Mouse (Mus musculus) neural tube, embryonic 11.5 days (tissue): ENCODE results near the gene Gm21969. TPM values are rescaled to one million over a fixed set of nuclear protein-coding genes. Genes with fewer than 3 reads are reported as not detected.
A peak's percentile ranks its signal among the peaks of the same experiment; 100 is the strongest.

Source experiments
- ATAC-seq: fragments of 200-750 bp; cut with Nextera tagmentation; 2 replicates; pipeline ENCODE4 v1.8.0; 2017; ENCODE audit warnings: moderate number of reproducible peaks, mild to moderate bottlenecking, moderate TSS enrichment, moderate library complexity; ENCODE audit not compliant: insufficient read depth, low FRiP score, low TSS enrichment
- DNase-seq: peaks from one replicate; pipeline ENCODE4 v3.0.0-alpha.2; 2015; ENCODE audit warnings: low spot score
- H3K27ac ChIP-seq: fragments of 300-500 bp; sonication (generic); 2 replicates; pipeline ENCODE4 v1.5.1; 2014; ENCODE audit warnings: low read depth, mild to moderate bottlenecking, low read length
- H3K27me3 ChIP-seq: fragments of 300-500 bp; sonication (generic); 2 replicates; pipeline ENCODE4 v1.6.1; 2014; ENCODE audit warnings: mild to moderate bottlenecking, low read length, mixed read lengths; ENCODE audit not compliant: control insufficient read depth, insufficient read depth
- H3K36me3 ChIP-seq: fragments of 300-500 bp; sonication (generic); 2 replicates; pipeline ENCODE4 v1.6.1; 2014; ENCODE audit warnings: mild to moderate bottlenecking, low read length, moderate library complexity, mixed read lengths; ENCODE audit not compliant: control insufficient read depth, insufficient read depth
- H3K4me1 ChIP-seq: fragments of 300-500 bp; sonication (generic); 2 replicates; pipeline ENCODE4 v1.6.1; 2014; ENCODE audit warnings: low read length, mixed read lengths; ENCODE audit not compliant: control insufficient read depth, insufficient read depth
- H3K4me2 ChIP-seq: fragments of 300-500 bp; sonication (generic); 2 replicates; pipeline ENCODE4 v1.6.1; 2014; ENCODE audit warnings: low read depth, mild to moderate bottlenecking, moderate library complexity
- H3K4me3 ChIP-seq: fragments of 300-500 bp; sonication (generic); 2 replicates; pipeline ENCODE4 v1.5.1; 2014; ENCODE audit warnings: low read depth, low read length
- H3K9ac ChIP-seq: fragments of 300-500 bp; sonication (generic); 2 replicates; pipeline ENCODE4 v1.6.1; 2014; ENCODE audit warnings: mild to moderate bottlenecking, low read length
- H3K9me3 ChIP-seq: fragments of 300-500 bp; sonication (generic); 2 replicates; pipeline ENCODE4 v1.6.1; 2016; ENCODE audit warnings: low read length; ENCODE audit not compliant: control insufficient read depth
- WGBS: fragments of 180-500 bp; shearing (Covaris S2); extraction: QIAGEN DNeasy Blood & Tissue Kit; methylation state at CpG from one replicate; pipeline ENCODE4 v1.1.7; 2014; 5-methylcytosine and 5-hydroxymethylcytosine counted together
- polyA plus RNA-seq: library from polyadenylated mRNA; unstranded; fragments of >200 nt; fragmentation: Nextera tagmentation; extraction: Ambion mirVana; gene quantifications from 2 replicates; pipeline ENCODE4 v1.2.1, GENCODE M21; 2014

The Gm21969 gene
- polyA plus RNA-seq, 1 experiment from 2014 or later: not detected

GRCm38 (mm10) chr4:139575673-139576003 lies 27.3 kb upstream of the Gm21969 start:
- no peak for DNase-seq
- Histone ChIP-seq H3K36me3 (no peaks in the 10 kb centered on the region; the same call in 1 of the 2 replicates), H3K27ac (peak overlapping the region; percentile 92; the same call in 1 of the 2 replicates), H3K9me3 (no peaks in the 10 kb centered on the region), H3K9ac (peak overlapping the region; percentile 88), H3K4me1 (peaks cover 51% of the 10 kb centered on the region), H3K4me3 (peak overlapping the region; percentile 89), H3K27me3 (no peaks in the 10 kb centered on the region), H3K4me2 (peak overlapping the region; percentile 96)
- WGBS: 9% methylated on average over 14 of the region's 14 CpGs
- ATAC-seq: no peak

DNA sequence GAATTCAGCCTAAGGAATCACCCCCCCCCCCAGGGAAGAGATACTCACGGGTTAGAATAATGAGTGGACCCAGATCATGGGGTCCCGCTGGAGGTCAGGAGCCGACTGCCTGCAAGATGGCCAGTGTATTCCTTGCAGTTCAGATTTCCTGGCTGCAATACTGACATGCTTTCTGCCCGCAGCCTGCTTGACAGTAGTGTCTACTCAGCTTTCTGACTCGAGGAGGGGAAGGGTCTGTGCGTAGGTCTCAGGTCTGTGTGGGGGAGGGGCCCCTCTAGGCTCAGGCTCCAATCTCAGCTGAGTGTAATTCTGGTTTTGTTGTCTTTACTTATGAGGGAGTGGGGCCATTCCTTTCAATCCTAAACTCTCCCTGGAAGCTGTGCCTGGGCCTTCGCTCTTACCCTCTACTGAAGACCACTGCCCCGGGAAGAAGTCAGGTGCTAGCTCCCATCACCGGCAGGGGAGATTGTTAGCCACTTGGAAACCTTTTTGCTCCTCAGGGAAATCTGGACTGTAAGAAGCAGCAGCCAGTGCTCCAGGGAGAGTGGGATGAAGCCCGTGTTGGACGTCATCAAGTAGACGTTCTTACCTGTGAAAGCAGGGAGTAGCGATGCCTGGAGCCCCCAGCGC lies 26.6 kb upstream of the Gm21969 start:
- Histone ChIP-seq H3K4me2 (peak overlapping the region; percentile 96), H3K9ac (peak overlapping the region; percentile 5), H3K4me3 (peak overlapping the region; percentile 89), H3K4me1 (peaks cover 58% of the 10 kb centered on the region), H3K27me3 (no peaks in the 10 kb centered on the region), H3K27ac (no peak overlapping the region), H3K9me3 (no peaks in the 10 kb centered on the region), H3K36me3 (no peaks in the 10 kb centered on the region; the same call in 1 of the 2 replicates)
- ATAC-seq (no peak), DNase-seq (peak; percentile 41)
- WGBS: 40% methylated on average over 14 of the region's 14 CpGs

GRCm38 (mm10) chr4:139577006-139577405 lies 26.0 kb upstream of the Gm21969 start:
- Histone ChIP-seq H3K27ac (no peak overlapping the region), H3K9me3 (no peaks in the 10 kb centered on the region), H3K4me1 (peaks cover 65% of the 10 kb centered on the region), H3K4me3 (peak overlapping the region; percentile 89), H3K9ac (no peak overlapping the region), H3K36me3 (no peaks in the 10 kb centered on the region; the same call in 1 of the 2 replicates), H3K4me2 (peak overlapping the region; percentile 96), H3K27me3 (no peaks in the 10 kb centered on the region)
- ATAC-seq (no peak), DNase-seq (no peak)
- 88% methylated on average over 7 of the region's 7 CpGs for WGBS

- Histone ChIP-seq H3K27me3 (no peaks in the 10 kb centered on the region), H3K27ac (peak overlapping the region; percentile 39; the same call in 1 of the 2 replicates), H3K9ac (no peak overlapping the region), H3K4me2 (peak overlapping the region; percentile 19; the same call in 1 of the 2 replicates), H3K36me3 (no peaks in the 10 kb centered on the region; the same call in 1 of the 2 replicates), H3K4me3 (no peak overlapping the region), H3K4me1 (peaks cover 74% of the 10 kb centered on the region), H3K9me3 (no peaks in the 10 kb centered on the region)
- 89% methylated on average over 8 of the region's 8 CpGs for WGBS
- ATAC-seq (no peak), DNase-seq (no peak)
Observed at GRCm38 (mm10) chr4:139578389-139578788, 24.6 kb upstream of the Gm21969 start.

DNA sequence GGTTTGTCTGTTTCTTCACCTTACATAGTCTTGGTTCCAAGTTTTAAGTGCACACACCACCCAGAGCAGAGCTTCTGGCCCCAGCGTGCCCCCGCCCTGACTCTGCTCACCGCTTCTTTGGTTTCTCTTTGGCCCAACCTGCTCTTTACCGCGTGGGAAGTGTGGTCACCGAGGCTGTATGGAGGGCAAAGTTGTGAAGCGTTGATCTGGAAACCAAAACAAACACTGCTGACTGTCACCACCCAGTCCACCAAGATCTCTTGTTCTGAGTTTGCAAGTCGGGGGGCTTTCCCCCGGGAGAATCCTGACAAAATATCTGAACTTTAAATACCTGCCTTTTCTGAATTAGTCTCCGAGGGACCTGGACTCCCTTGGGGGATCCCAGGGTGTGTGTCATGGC lies 24.0 kb upstream of the Gm21969 start:
- peak overlapping the region; percentile 6; the same call in 1 of the 2 replicates for H3K4me2 ChIP-seq
- DNase-seq (no peak), ATAC-seq (no peak)
- no peak overlapping the region for H3K9ac ChIP-seq
- H3K4me3 ChIP-seq: no peak overlapping the region
- no peaks in the 10 kb centered on the region for H3K9me3 ChIP-seq
- peak overlapping the region; percentile 39; the same call in 1 of the 2 replicates for H3K27ac ChIP-seq
- H3K4me1 ChIP-seq: peaks cover 69% of the 10 kb centered on the region
- no peaks in the 10 kb centered on the region; the same call in 1 of the 2 replicates for H3K36me3 ChIP-seq
- 44% methylated on average over 10 of the region's 10 CpGs for WGBS
- no peaks in the 10 kb centered on the region for H3K27me3 ChIP-seq

DNA sequence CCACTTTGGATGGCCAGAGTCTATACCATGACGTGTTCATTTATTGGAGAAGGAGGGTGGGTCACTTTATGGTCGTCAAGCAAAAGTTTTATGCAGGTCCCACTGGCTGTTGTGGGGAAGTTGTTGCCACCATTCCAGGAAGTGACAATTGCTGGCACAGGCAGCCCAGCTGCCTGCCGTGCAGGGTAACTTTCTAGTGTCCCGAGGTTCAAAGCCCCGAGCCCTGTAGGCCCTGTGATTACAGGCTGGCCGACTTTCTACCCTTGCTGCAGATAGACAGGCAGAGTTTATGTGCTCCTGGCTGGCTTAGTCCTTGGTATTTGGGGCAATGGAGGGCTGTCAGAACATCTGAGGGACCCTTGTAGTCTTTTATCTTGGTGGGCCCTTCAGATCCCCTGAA lies 23.5 kb upstream of the Gm21969 start:
- Histone ChIP-seq H3K4me1 (peaks cover 70% of the 10 kb centered on the region), H3K36me3 (no peaks in the 10 kb centered on the region; the same call in 1 of the 2 replicates), H3K4me3 (no peak overlapping the region), H3K4me2 (no peak overlapping the region), H3K27me3 (no peaks in the 10 kb centered on the region), H3K27ac (peak overlapping the region; percentile 95; the same call in 1 of the 2 replicates), H3K9ac (no peak overlapping the region), H3K9me3 (no peaks in the 10 kb centered on the region)
- DNase-seq (no peak), ATAC-seq (no peak)
- WGBS: 27% methylated on average over 6 of the region's 6 CpGs

DNA sequence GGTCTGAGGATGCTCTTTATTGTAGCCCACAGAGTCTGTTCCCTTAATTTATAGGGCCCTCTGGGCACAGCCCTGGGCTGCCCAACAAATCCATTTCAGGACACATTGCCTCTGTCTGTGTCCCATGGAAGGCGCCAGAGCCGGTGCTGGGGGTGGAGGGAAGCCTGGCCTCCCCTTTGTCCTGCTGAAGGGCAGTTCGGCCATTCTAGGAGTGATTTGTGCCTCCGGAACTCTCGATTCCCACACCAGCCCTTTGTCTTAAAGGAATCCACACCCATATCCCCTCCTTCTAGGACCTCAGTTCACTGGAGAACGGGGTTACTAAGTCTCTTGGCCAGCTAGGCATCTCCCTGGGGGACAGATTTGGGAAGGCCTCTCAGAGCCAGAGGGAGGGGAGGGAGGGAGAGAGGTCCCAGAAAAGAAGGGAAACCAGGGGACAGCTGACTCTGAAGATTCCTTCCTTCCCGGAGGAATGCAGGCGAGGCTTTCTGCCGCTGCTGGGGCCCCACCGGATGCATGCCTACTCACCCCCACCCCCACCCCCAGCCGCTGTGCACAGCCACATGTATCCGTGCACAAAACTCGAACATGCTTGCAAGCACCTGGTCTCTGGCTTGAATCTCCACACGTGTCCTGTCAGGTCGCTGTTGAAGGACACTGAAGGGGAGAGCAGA lies 22.2 kb upstream of the Gm21969 start:
- Histone ChIP-seq H3K4me3 (peak overlapping the region; percentile 15; the same call in 1 of the 2 replicates), H3K9ac (peak overlapping the region; percentile 64), H3K27ac (peak overlapping the region; percentile 95), H3K27me3 (no peaks in the 10 kb centered on the region), H3K36me3 (no peaks in the 10 kb centered on the region), H3K9me3 (no peaks in the 10 kb centered on the region), H3K4me2 (peak overlapping the region; percentile 37), H3K4me1 (peaks cover 73% of the 10 kb centered on the region)
- ATAC-seq (peak; percentile 73), DNase-seq (peak; percentile 70)
- 3% methylated on average over 15 of the region's 15 CpGs for WGBS

DNA sequence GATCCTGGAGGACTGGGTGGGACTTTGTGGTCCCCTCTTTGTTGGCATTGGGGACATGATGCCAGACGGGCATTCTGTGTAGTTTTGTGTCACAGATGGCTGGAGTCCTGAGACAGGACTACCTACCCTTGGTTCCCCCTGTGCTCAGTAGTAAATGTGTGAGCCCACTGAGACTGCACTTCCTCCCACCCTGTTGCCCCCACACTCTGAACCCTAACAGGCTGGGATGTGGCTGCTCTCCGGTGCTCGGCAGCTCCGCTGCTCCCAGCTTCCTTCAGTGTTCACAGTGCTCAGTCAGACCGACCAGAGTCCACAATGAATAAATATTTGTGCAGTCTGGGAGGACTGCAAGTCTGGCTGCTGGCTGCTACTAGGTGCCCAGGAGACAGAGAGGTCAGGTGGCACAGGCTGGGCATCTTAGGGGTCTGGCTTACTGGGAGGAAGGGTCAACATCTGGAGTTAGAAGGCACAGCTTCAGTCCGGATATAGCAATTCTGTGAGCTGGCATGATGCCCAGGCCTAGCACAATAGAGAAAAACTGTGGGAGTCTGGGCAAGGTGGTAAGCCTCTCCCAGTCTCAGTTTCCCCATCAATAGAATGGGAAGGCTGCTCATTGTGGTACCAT lies 21.4 kb upstream of the Gm21969 start:
- ATAC-seq: no peak; the same call in 1 of the 2 replicates
- whole genome bisulfite sequencing: 36% methylated on average over 6 of the region's 6 CpGs
- peak overlapping the region; percentile 15; the same call in 1 of the 2 replicates for H3K4me3 ChIP-seq

More for the DNA sequence above, 21.4 kb upstream of the Gm21969 start:
- H3K9me3 ChIP-seq: no peaks in the 10 kb centered on the region
- H3K27ac ChIP-seq: peak overlapping the region; percentile 95
- peak overlapping the region; percentile 37 for H3K4me2 ChIP-seq
- H3K4me1 ChIP-seq: peaks cover 69% of the 10 kb centered on the region
- peak overlapping the region; percentile 64 for H3K9ac ChIP-seq
- no peaks in the 10 kb centered on the region for H3K27me3 ChIP-seq
- H3K36me3 ChIP-seq: no peaks in the 10 kb centered on the region
- DNase-seq: no peak
